Mouse (Mus musculus) kidney, adult 2 months (tissue): Measurements from ENCODE around the gene Ggt5. TPM values are rescaled to one million over a fixed set of nuclear protein-coding genes. Genes with fewer than 3 reads are reported as not detected.

Source experiments
- DNase-seq: peaks from one replicate; pipeline ENCODE4 v3.0.0; 2021
- H3K27ac ChIP-seq: fragments of 200-500 bp; 2 replicates; pipeline ENCODE4 v1.5.1; 2012; ENCODE audit warnings: low read depth, low read length, control low read depth, inconsistent platforms; ENCODE audit not compliant: insufficient read depth
- H3K27me3 ChIP-seq: fragments of 200-500 bp; replicated peaks from 2 replicates; pipeline ENCODE4 v1.6.1; 2012; ENCODE audit warnings: mild to moderate bottlenecking, moderate library complexity, low read length, inconsistent platforms; ENCODE audit not compliant: control insufficient read depth, insufficient read depth
- H3K36me3 ChIP-seq: fragments of 200-500 bp; 2 replicates; pipeline ENCODE4 v1.6.1; 2012; ENCODE audit warnings: mild to moderate bottlenecking, moderate library complexity, low read length, inconsistent platforms; ENCODE audit not compliant: control insufficient read depth, insufficient read depth
- H3K4me1 ChIP-seq: fragments of 200-500 bp; 2 replicates; pipeline ENCODE4 v1.6.1; 2011; ENCODE audit warnings: low read length; ENCODE audit not compliant: control insufficient read depth, insufficient read depth
- H3K4me3 ChIP-seq: fragments of 200-500 bp; 2 replicates; pipeline ENCODE4 v1.5.1; 2011; ENCODE audit warnings: mild to moderate bottlenecking, low read depth, low read length, control low read depth; ENCODE audit not compliant: insufficient read depth
- CTCF ChIP-seq: fragments of 200-500 bp; conservative IDR thresholded peaks from 2 replicates; pipeline ENCODE4 v1.5.1; 2011; ENCODE audit warnings: low read depth, mild to moderate bottlenecking, control low read depth, low read length, moderate library complexity, mixed read lengths; ENCODE audit not compliant: insufficient read depth, insufficient read length
- POLR2A ChIP-seq: fragments of 200-500 bp; IDR thresholded peaks from one replicate; pipeline ENCODE4 v1.6.1; 2011; ENCODE audit warnings: low read depth, low read length, control low read depth
- WGBS: fragments of 180-500 bp; shearing (Covaris S2); methylation state at CpG from one replicate; pipeline ENCODE4 v1.1.7; 2018; 5-methylcytosine and 5-hydroxymethylcytosine counted together
- polyA plus RNA-seq: library from polyadenylated mRNA; depleted of rRNA; stranded (reverse); fragments of >200 nt; gene quantifications from 2 replicates; pipeline ENCODE4 v1.2.3, GENCODE M21; 2012; rRNA removed

The Ggt5 gene
- polyA plus RNA-seq: 34.5 and 48.3 TPM in 2 replicates

GRCm38 (mm10) chr10:75589129-75589528 lies at the start of gene Ggt5:
Ggt5 (plus strand) TSS chr10:75589340.
- Histone ChIP-seq H3K36me3 (no peaks in the 10 kb centered on the region), H3K4me1 (peaks cover 14% of the 10 kb centered on the region), H3K27ac (peak within 1 kb of the TSS; percentile 37), H3K27me3 (no peaks in the 10 kb centered on the region), H3K4me3 (peak within 1 kb of the TSS; percentile 38)
- WGBS: 14% methylated on average over 5 of the region's 5 CpGs
- no peak for TF ChIP-seq POLR2A
- peak; percentile 81 for DNase-seq

- no peak for DNase-seq
- no peak overlapping the region for H3K4me3 ChIP-seq
- H3K27me3 ChIP-seq: no peaks in the 10 kb centered on the region
- no peak for TF ChIP-seq CTCF
- no peak for TF ChIP-seq POLR2A
- H3K36me3 ChIP-seq: no peaks in the 10 kb centered on the region
- no peak overlapping the region for H3K27ac ChIP-seq
- 56% methylated on average over 7 of the region's 7 CpGs for WGBS
- H3K4me1 ChIP-seq: no peaks in the 10 kb centered on the region
These were observed 41.2 kb upstream of the Ggt5 start for GRCm38 (mm10) chr10:75547901-75548300.

- no peak overlapping the region for H3K27ac ChIP-seq
- H3K36me3 ChIP-seq: no peaks in the 10 kb centered on the region
- no peak overlapping the region for H3K4me3 ChIP-seq
- H3K27me3 ChIP-seq: no peaks in the 10 kb centered on the region
- TF ChIP-seq POLR2A: no peak
- TF ChIP-seq CTCF: no peak
- DNase-seq: no peak
- no peaks in the 10 kb centered on the region for H3K4me1 ChIP-seq
- 37% methylated on average over 14 of the region's 14 CpGs for WGBS
These were observed 40.7 kb upstream of the Ggt5 start for GRCm38 (mm10) chr10:75548486-75548885.

GRCm38 (mm10) chr10:75549886-75550285 lies 39.3 kb upstream of the Ggt5 start:
- Histone ChIP-seq H3K4me1 (no peaks in the 10 kb centered on the region), H3K27ac (no peak overlapping the region), H3K27me3 (no peaks in the 10 kb centered on the region), H3K36me3 (no peaks in the 10 kb centered on the region), H3K4me3 (no peak overlapping the region)
- TF ChIP-seq CTCF: no peak
- TF ChIP-seq POLR2A: no peak
- no peak for DNase-seq
- 42% methylated on average over 7 of the region's 7 CpGs for WGBS

GRCm38 (mm10) chr10:75551175-75551574 lies 38.0 kb upstream of the Ggt5 start:
- no peak for TF ChIP-seq POLR2A
- TF ChIP-seq CTCF: no peak
- DNase-seq: no peak
- H3K4me3 ChIP-seq: no peak overlapping the region
- H3K4me1 ChIP-seq: no peaks in the 10 kb centered on the region
- H3K27me3 ChIP-seq: no peaks in the 10 kb centered on the region
- 29% methylated on average over 12 of the region's 12 CpGs for WGBS
- no peaks in the 10 kb centered on the region for H3K36me3 ChIP-seq
- H3K27ac ChIP-seq: no peak overlapping the region

- Histone ChIP-seq H3K27me3 (no peaks in the 10 kb centered on the region), H3K36me3 (no peaks in the 10 kb centered on the region), H3K4me3 (no peak overlapping the region), H3K27ac (no peak overlapping the region), H3K4me1 (no peaks in the 10 kb centered on the region)
- no peak for DNase-seq
- no peak for TF ChIP-seq POLR2A
- TF ChIP-seq CTCF: no peak
- WGBS: 70% methylated on average over 2 of the region's 2 CpGs
These were observed 37.0 kb upstream of the Ggt5 start for GRCm38 (mm10) chr10:75552106-75552505.

- H3K27me3 ChIP-seq: no peaks in the 10 kb centered on the region
- no peaks in the 10 kb centered on the region for H3K4me1 ChIP-seq
- no peak overlapping the region for H3K27ac ChIP-seq
- WGBS: 84% methylated on average over 13 of the region's 13 CpGs
- H3K36me3 ChIP-seq: no peaks in the 10 kb centered on the region
- no peak overlapping the region for H3K4me3 ChIP-seq
- no peak for TF ChIP-seq POLR2A
- TF ChIP-seq CTCF: no peak
- DNase-seq: no peak
These were observed 36.3 kb upstream of the Ggt5 start for GRCm38 (mm10) chr10:75552701-75553450.
